Mouse (Mus musculus) G1E (cell line): Measurements from ENCODE around the gene Wapl. TPM values are rescaled to one million over a fixed set of nuclear protein-coding genes. Genes with fewer than 3 reads are reported as not detected.
A peak's percentile ranks its signal among the peaks of the same experiment; 100 is the strongest.

Experiments
- ATAC-seq: 2 replicates; pipeline ENCODE4 v1.8.0; 2016; ENCODE audit warnings: mild to moderate bottlenecking; ENCODE audit not compliant: insufficient number of reproducible peaks, poor library complexity, low FRiP score, severe bottlenecking; ENCODE audit errors: extremely low read depth
- DNase-seq: peaks from one replicate; pipeline ENCODE4 v3.0.0; 2012; ENCODE audit warnings: low spot score
- H3K27me3 ChIP-seq: 2 replicates; pipeline ENCODE4 v1.6.1; 2012; ENCODE audit warnings: mild to moderate bottlenecking, low read length, inconsistent platforms; ENCODE audit not compliant: insufficient read depth
- H3K36me3 ChIP-seq: replicated peaks from 2 replicates; pipeline ENCODE3; 2012; ENCODE audit warnings: mild to moderate bottlenecking, inconsistent platforms
- H3K4me1 ChIP-seq: 2 replicates; pipeline ENCODE4 v1.6.1; 2012; ENCODE audit warnings: low read depth, low read length, inconsistent platforms, mixed read lengths; ENCODE audit not compliant: insufficient read depth
- H3K4me3 ChIP-seq: 2 replicates; pipeline ENCODE4 v1.5.1; 2012; ENCODE audit warnings: low read depth, mild to moderate bottlenecking, inconsistent platforms, low read length, moderate library complexity, mixed read lengths
- H3K9me3 ChIP-seq: replicated peaks from 2 replicates; pipeline ENCODE4 v1.6.1; 2012; ENCODE audit warnings: inconsistent platforms
- CTCF ChIP-seq: IDR thresholded peaks from 2 replicates; pipeline ENCODE4 v1.5.1; 2012; ENCODE audit warnings: low read depth, low read length, inconsistent platforms, mixed read lengths
- GATA1 ChIP-seq: IDR thresholded peaks from 2 replicates; pipeline ENCODE4 v1.6.1; 2012; ENCODE audit warnings: borderline replicate concordance, low read length, inconsistent platforms, mixed read lengths
- GATA2 ChIP-seq: IDR thresholded peaks from 2 replicates; pipeline ENCODE4 v1.6.1; 2012; ENCODE audit warnings: low read depth, low read length, inconsistent platforms, borderline replicate concordance
- POLR2AphosphoS5 ChIP-seq: IDR thresholded peaks from 2 replicates; pipeline ENCODE4 v1.6.1; 2012; ENCODE audit warnings: low read depth, low read length, inconsistent platforms; ENCODE audit not compliant: insufficient replicate concordance
- TAL1 ChIP-seq: conservative IDR thresholded peaks from 2 replicates; pipeline ENCODE4 v1.6.1; 2012; ENCODE audit warnings: low read depth, low read length, inconsistent platforms, mixed read lengths
- polyA plus RNA-seq: library from polyadenylated mRNA; stranded (reverse); fragments of >175 nt; gene quantifications from 2 replicates; pipeline ENCODE4 v1.2.3, GENCODE M21; 2012
- total RNA-seq, 2 experiments: library from RNA; stranded (forward) in 1 of 2; stranded (reverse) in 1 of 2; fragments of 200-1000 nt in 1 of 2; fragments of >200 nt in 1 of 2; fragmentation: Nextera tagmentation in 1 of 2; gene quantifications; 2 replicates each; pipeline ENCODE4 v1.2.3; 2014 to 2017

The Wapl gene
- total and polyA plus RNA-seq, 3 experiments, result 32.6 to 283 (median 238) TPM

GRCm38 (mm10) chr14:34769567-34770158, 95.9 kb downstream of the Wapl start:
- ATAC-seq, result no peak
- Histone ChIP-seq H3K4me3 (peak overlapping the region; percentile 68; the same call in 1 of the 2 replicates), H3K9me3 (no peaks in the 10 kb centered on the region), H3K36me3 (no peaks in the 10 kb centered on the region), H3K4me1 (peaks cover 30% of the 10 kb centered on the region), H3K27me3 (peaks cover 29% of the 10 kb centered on the region)
- no peak for DNase-seq
- TF ChIP-seq GATA2, result no peak
- TF ChIP-seq POLR2AphosphoS5, result no peak
- TF ChIP-seq GATA1, result no peak
- no peak for TF ChIP-seq CTCF
- TF ChIP-seq TAL1, result no peak

GRCm38 (mm10) chr14:34770467-34770866, 96.7 kb downstream of the Wapl start:
- H3K9me3 ChIP-seq, result no peaks in the 10 kb centered on the region
- H3K4me3 ChIP-seq, result no peak overlapping the region
- no peak for TF ChIP-seq GATA1
- TF ChIP-seq POLR2AphosphoS5, result no peak
- no peak for TF ChIP-seq GATA2
- no peak for TF ChIP-seq TAL1
- no peak for TF ChIP-seq CTCF
- H3K36me3 ChIP-seq, result no peaks in the 10 kb centered on the region
- no peak for DNase-seq
- ATAC-seq, result no peak
- H3K27me3 ChIP-seq, result peaks cover 22% of the 10 kb centered on the region
- H3K4me1 ChIP-seq, result peaks cover 30% of the 10 kb centered on the region

GRCm38 (mm10) chr14:34771601-34772000, 97.9 kb downstream of the Wapl start:
- TF ChIP-seq POLR2AphosphoS5 (no peak), GATA1 (no peak), CTCF (no peak), GATA2 (no peak), TAL1 (no peak)
- H3K4me3 ChIP-seq, result no peak overlapping the region
- peaks cover 23% of the 10 kb centered on the region for H3K27me3 ChIP-seq
- H3K36me3 ChIP-seq, result no peaks in the 10 kb centered on the region
- DNase-seq, result no peak
- H3K9me3 ChIP-seq, result no peaks in the 10 kb centered on the region
- no peak for ATAC-seq
- H3K4me1 ChIP-seq, result peaks cover 30% of the 10 kb centered on the region

GRCm38 (mm10) chr14:34772132-34772531, 98.4 kb downstream of the Wapl start:
- peaks cover 27% of the 10 kb centered on the region for H3K27me3 ChIP-seq
- no peaks in the 10 kb centered on the region for H3K9me3 ChIP-seq
- TF ChIP-seq GATA2 (no peak), POLR2AphosphoS5 (no peak), TAL1 (no peak), CTCF (no peak), GATA1 (no peak)
- no peaks in the 10 kb centered on the region for H3K36me3 ChIP-seq
- no peak overlapping the region for H3K4me3 ChIP-seq
- peaks cover 30% of the 10 kb centered on the region for H3K4me1 ChIP-seq
- DNase-seq, result no peak
- no peak for ATAC-seq

- TF ChIP-seq GATA1, result no peak
- TF ChIP-seq POLR2AphosphoS5, result no peak
- no peak for TF ChIP-seq GATA2
- no peak for TF ChIP-seq CTCF
- TF ChIP-seq TAL1, result no peak
- no peak for DNase-seq
- Histone ChIP-seq H3K27me3 (peaks cover 30% of the 10 kb centered on the region), H3K4me3 (no peak overlapping the region), H3K9me3 (no peaks in the 10 kb centered on the region), H3K4me1 (peaks cover 20% of the 10 kb centered on the region), H3K36me3 (no peaks in the 10 kb centered on the region)
- no peak for ATAC-seq
Measured at GRCm38 (mm10) chr14:34773681-34774080, 100.0 kb downstream of the Wapl start.

- no peak for TF ChIP-seq CTCF
- ATAC-seq (no peak), DNase-seq (no peak)
- no peak overlapping the region for H3K4me3 ChIP-seq
- peaks cover 33% of the 10 kb centered on the region for H3K27me3 ChIP-seq
- no peaks in the 10 kb centered on the region for H3K36me3 ChIP-seq
- H3K9me3 ChIP-seq, result no peaks in the 10 kb centered on the region
- peaks cover 15% of the 10 kb centered on the region for H3K4me1 ChIP-seq
Measured at GRCm38 (mm10) chr14:34774231-34774630, 100.5 kb downstream of the Wapl start.

- DNase-seq (no peak), ATAC-seq (no peak)
- no peaks in the 10 kb centered on the region for H3K36me3 ChIP-seq
- no peak for TF ChIP-seq POLR2AphosphoS5
- TF ChIP-seq GATA1, result no peak
- TF ChIP-seq CTCF, result no peak
- no peak for TF ChIP-seq GATA2
- TF ChIP-seq TAL1, result no peak
- H3K4me1 ChIP-seq, result no peaks in the 10 kb centered on the region
- no peak overlapping the region for H3K4me3 ChIP-seq
- H3K9me3 ChIP-seq, result no peaks in the 10 kb centered on the region
- H3K27me3 ChIP-seq, result peaks cover 26% of the 10 kb centered on the region; the same call in 1 of the 2 replicates
Measured at GRCm38 (mm10) chr14:34776719-34777385, 103.1 kb downstream of the Wapl start.
